Mouse (Mus musculus): Measurements from ENCODE around the gene Sh3pxd2b. TPM values are rescaled to one million over a fixed set of nuclear protein-coding genes. Genes with fewer than 3 reads are reported as not detected.

Sh3pxd2b gene
- polyA plus RNA-seq, 1 experiment from 2014 or later: 7.4 TPM

- Histone ChIP-seq H3K4me2 (replicated peaks; ENCODE audit: low read depth, low read length) (no peak overlapping the region), H3K4me3 (ENCODE audit: low read depth, low read length) (no peak overlapping the region), H3K4me1 (ENCODE audit: insufficient read depth, low read depth, low read length) (no peaks in the 10 kb centered on the region), H3K27me3 (replicated peaks; ENCODE audit: insufficient read depth, low read length) (no peaks in the 10 kb centered on the region), H3K27ac (ENCODE audit: low read length) (no peak overlapping the region), H3K9me3 (ENCODE audit: low read length) (no peaks in the 10 kb centered on the region), H3K36me3 (ENCODE audit: insufficient read depth, low read length) (no peaks in the 10 kb centered on the region), H3K9ac (replicated peaks; ENCODE audit: low read depth) (no peak overlapping the region)
- ATAC-seq (no peak), DNase-seq (ENCODE audit: low spot score) (no peak)
- WGBS: 58% methylated on average over 11 of the region's 11 CpGs
- TF ChIP-seq EP300 (IDR thresholded peaks at IDR 0.05) (no peak), CTCF (IDR thresholded peaks at IDR 0.05) (no peak)
Observed at GRCm38 (mm10) chr11:32320507-32321195, 27.0 kb upstream of the Sh3pxd2b start.

GRCm38 (mm10) chr11:32321196-32321565, 26.4 kb upstream of the Sh3pxd2b start:
- WGBS: 33% methylated on average over 8 of the region's 8 CpGs
- H3K4me2 ChIP-seq (replicated peaks; ENCODE audit: low read depth, low read length): no peak overlapping the region
- DNase-seq (ENCODE audit: low spot score) (peak; percentile 71), ATAC-seq (peak; percentile 57)
- TF ChIP-seq EP300 (IDR thresholded peaks at IDR 0.05): no peak
- peak; percentile 85 for TF ChIP-seq CTCF (IDR thresholded peaks at IDR 0.05)
- no peaks in the 10 kb centered on the region for H3K4me1 ChIP-seq (ENCODE audit: insufficient read depth, low read depth, low read length)
- H3K27ac ChIP-seq (ENCODE audit: low read length): no peak overlapping the region
- H3K36me3 ChIP-seq (ENCODE audit: insufficient read depth, low read length): no peaks in the 10 kb centered on the region
- H3K9me3 ChIP-seq (ENCODE audit: low read length): no peaks in the 10 kb centered on the region
- no peak overlapping the region for H3K9ac ChIP-seq (replicated peaks; ENCODE audit: low read depth)
- H3K4me3 ChIP-seq (ENCODE audit: low read depth, low read length): no peak overlapping the region
- no peaks in the 10 kb centered on the region for H3K27me3 ChIP-seq (replicated peaks; ENCODE audit: insufficient read depth, low read length)

GRCm38 (mm10) chr11:32324609-32325008, 23.0 kb upstream of the Sh3pxd2b start:
- TF ChIP-seq CTCF (IDR thresholded peaks at IDR 0.05): peak; percentile 93
- no peak for TF ChIP-seq EP300 (IDR thresholded peaks at IDR 0.05)
- Histone ChIP-seq H3K27ac (ENCODE audit: low read length) (no peak overlapping the region), H3K4me3 (ENCODE audit: low read depth, low read length) (peak overlapping the region; percentile 14; the same call in 1 of the 2 replicates), H3K36me3 (ENCODE audit: insufficient read depth, low read length) (no peaks in the 10 kb centered on the region), H3K4me1 (ENCODE audit: insufficient read depth, low read depth, low read length) (no peaks in the 10 kb centered on the region), H3K4me2 (replicated peaks; ENCODE audit: low read depth, low read length) (peak overlapping the region; percentile 42), H3K9me3 (ENCODE audit: low read length) (no peaks in the 10 kb centered on the region), H3K9ac (replicated peaks; ENCODE audit: low read depth) (no peak overlapping the region), H3K27me3 (replicated peaks; ENCODE audit: insufficient read depth, low read length) (no peaks in the 10 kb centered on the region)
- WGBS: 5% methylated on average over 15 of the region's 15 CpGs
- peak; percentile 84 for DNase-seq (ENCODE audit: low spot score)
- ATAC-seq: peak; percentile 84

GRCm38 (mm10) chr11:32331075-32331474, 16.5 kb upstream of the Sh3pxd2b start:
- peak; percentile 38 for ATAC-seq

GRCm38 (mm10) chr11:32331861-32332260, 15.8 kb upstream of the Sh3pxd2b start:
- Histone ChIP-seq H3K9me3 (ENCODE audit: low read length) (no peaks in the 10 kb centered on the region), H3K36me3 (ENCODE audit: insufficient read depth, low read length) (no peaks in the 10 kb centered on the region), H3K4me1 (ENCODE audit: insufficient read depth, low read depth, low read length) (no peaks in the 10 kb centered on the region), H3K27ac (ENCODE audit: low read length) (no peak overlapping the region), H3K27me3 (replicated peaks; ENCODE audit: insufficient read depth, low read length) (no peaks in the 10 kb centered on the region), H3K4me3 (ENCODE audit: low read depth, low read length) (no peak overlapping the region), H3K9ac (replicated peaks; ENCODE audit: low read depth) (no peak overlapping the region), H3K4me2 (replicated peaks; ENCODE audit: low read depth, low read length) (no peak overlapping the region)
- no peak for TF ChIP-seq CTCF (IDR thresholded peaks at IDR 0.05)
- TF ChIP-seq EP300 (IDR thresholded peaks at IDR 0.05): no peak
- DNase-seq (ENCODE audit: low spot score) (no peak), ATAC-seq (peak; percentile 22; the same call in 1 of the 2 replicates)
- 43% methylated on average over 5 of the region's 5 CpGs for WGBS

More at GRCm38 (mm10) chr11:32331075-32331474, 16.5 kb upstream of the Sh3pxd2b start:
- H3K9ac ChIP-seq (replicated peaks; ENCODE audit: low read depth): no peak overlapping the region
- no peak overlapping the region for H3K27ac ChIP-seq (ENCODE audit: low read length)
- H3K36me3 ChIP-seq (ENCODE audit: insufficient read depth, low read length): no peaks in the 10 kb centered on the region
- H3K4me3 ChIP-seq (ENCODE audit: low read depth, low read length): no peak overlapping the region
- no peaks in the 10 kb centered on the region for H3K4me1 ChIP-seq (ENCODE audit: insufficient read depth, low read depth, low read length)
- 40% methylated on average over 6 of the region's 6 CpGs for WGBS
- 0 out of 2 replicates have a peak, but pooled peaks have one; percentile 21 for TF ChIP-seq EP300 (IDR thresholded peaks at IDR 0.05)
- TF ChIP-seq CTCF (IDR thresholded peaks at IDR 0.05): no peak
- no peak for DNase-seq (ENCODE audit: low spot score)
- H3K4me2 ChIP-seq (replicated peaks; ENCODE audit: low read depth, low read length): no peak overlapping the region
- H3K27me3 ChIP-seq (replicated peaks; ENCODE audit: insufficient read depth, low read length): no peaks in the 10 kb centered on the region
- H3K9me3 ChIP-seq (ENCODE audit: low read length): no peaks in the 10 kb centered on the region

GRCm38 (mm10) chr11:32333235-32333634, 14.4 kb upstream of the Sh3pxd2b start:
- ATAC-seq: no peak
- 75% methylated on average over 2 of the region's 2 CpGs for WGBS

More at GRCm38 (mm10) chr11:32333235-32333634, 14.4 kb upstream of the Sh3pxd2b start:
- no peak for DNase-seq (ENCODE audit: low spot score)
- Histone ChIP-seq H3K4me1 (ENCODE audit: insufficient read depth, low read depth, low read length) (no peaks in the 10 kb centered on the region), H3K4me2 (replicated peaks; ENCODE audit: low read depth, low read length) (no peak overlapping the region), H3K27ac (ENCODE audit: low read length) (no peak overlapping the region), H3K27me3 (replicated peaks; ENCODE audit: insufficient read depth, low read length) (no peaks in the 10 kb centered on the region), H3K4me3 (ENCODE audit: low read depth, low read length) (no peak overlapping the region), H3K9ac (replicated peaks; ENCODE audit: low read depth) (no peak overlapping the region), H3K36me3 (ENCODE audit: insufficient read depth, low read length) (no peaks in the 10 kb centered on the region), H3K9me3 (ENCODE audit: low read length) (no peaks in the 10 kb centered on the region)
- TF ChIP-seq CTCF (IDR thresholded peaks at IDR 0.05) (no peak), EP300 (IDR thresholded peaks at IDR 0.05) (no peak)

All from lung, postnatal 0 days (tissue).